Mouse (Mus musculus): ENCODE results near the gene Pecam1.
"Not testable (repeated sequence)": the region's sequence is repeated elsewhere in the genome, so short reads cannot be mapped to it uniquely, and the experiment has no call there.

Pecam1 gene

GRCm38 (mm10) chr11:106634175-106634574, 116.3 kb downstream of the Pecam1 start:
- not testable (repeated sequence) for DNase-seq (ENCODE audit: low spot score in 2 of 2)

GRCm38 (mm10) chr11:106633456-106633855, 117.0 kb downstream of the Pecam1 start:
- no peak for DNase-seq (ENCODE audit: low spot score in 2 of 2)

DNA sequence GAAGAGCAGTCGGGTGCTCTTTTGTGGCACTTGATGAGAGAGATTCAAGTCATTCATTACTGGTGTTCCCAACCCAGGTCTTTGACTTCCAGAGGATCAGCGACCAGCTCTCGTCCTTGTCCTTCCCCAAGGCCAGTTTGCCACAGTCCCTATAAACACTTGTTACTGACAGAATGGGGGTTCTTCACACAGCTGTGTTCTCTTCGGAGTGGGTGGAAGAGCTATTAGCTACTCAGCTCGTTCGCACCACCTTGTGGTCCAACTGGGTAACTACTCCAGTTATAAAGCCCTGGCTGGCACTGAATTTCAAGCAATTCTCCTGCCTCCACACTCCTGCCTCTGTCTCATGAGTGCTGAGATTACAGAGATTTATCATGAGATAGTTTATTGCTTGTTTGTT, 122.7 kb downstream of the Pecam1 start:
- peak; percentile 70 to 76 for DNase-seq (ENCODE audit: low spot score in 2 of 2)

- DNase-seq (ENCODE audit: low spot score in 2 of 2), result no peak
Measured at GRCm38 (mm10) chr11:106625577-106625976, 124.9 kb downstream of the Pecam1 start.

GRCm38 (mm10) chr11:106623629-106624028, 126.8 kb downstream of the Pecam1 start:
- no peak for DNase-seq (ENCODE audit: low spot score in 2 of 2)

DNA sequence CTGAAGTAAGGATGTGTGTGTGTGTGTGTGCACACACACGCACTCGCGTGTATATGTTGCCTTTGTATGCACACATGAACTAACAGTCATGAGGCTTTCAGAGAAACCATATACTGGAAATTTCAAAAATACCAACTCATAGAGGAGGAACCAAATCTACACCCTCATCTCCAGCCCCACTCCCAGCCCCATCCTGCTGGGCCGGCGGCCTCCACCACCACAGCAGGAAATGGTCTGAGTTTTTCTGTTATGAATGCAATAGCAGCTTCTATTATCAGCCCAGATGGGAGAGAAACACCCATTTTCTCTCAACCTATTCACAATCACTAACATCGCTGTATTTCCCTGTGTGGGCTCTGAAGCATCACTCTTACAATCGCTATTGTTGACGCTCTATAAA, 128.4 kb downstream of the Pecam1 start:
- DNase-seq (ENCODE audit: low spot score in 2 of 2), result no peak

DNA sequence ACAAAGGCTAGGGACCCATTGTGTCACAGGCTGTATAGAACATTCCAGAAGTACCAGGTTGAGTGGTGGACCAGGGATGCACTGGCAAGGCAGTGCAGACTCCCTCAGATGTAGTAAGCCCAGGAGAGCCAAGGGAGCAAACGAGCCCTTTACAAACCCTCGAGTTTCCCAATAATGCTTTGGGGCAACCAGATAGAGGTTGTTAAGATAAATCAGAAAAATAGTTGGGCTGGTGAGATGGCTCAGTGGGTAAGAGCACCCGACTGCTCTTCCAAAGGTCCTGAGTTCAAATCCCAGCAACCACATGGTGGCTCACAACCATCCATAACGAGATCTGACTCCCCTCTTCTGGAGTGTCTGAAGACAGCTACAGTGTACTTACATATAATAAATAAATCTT, 131.7 kb downstream of the Pecam1 start:
- DNase-seq (ENCODE audit: low spot score in 2 of 2), result not testable (repeated sequence)

DNA sequence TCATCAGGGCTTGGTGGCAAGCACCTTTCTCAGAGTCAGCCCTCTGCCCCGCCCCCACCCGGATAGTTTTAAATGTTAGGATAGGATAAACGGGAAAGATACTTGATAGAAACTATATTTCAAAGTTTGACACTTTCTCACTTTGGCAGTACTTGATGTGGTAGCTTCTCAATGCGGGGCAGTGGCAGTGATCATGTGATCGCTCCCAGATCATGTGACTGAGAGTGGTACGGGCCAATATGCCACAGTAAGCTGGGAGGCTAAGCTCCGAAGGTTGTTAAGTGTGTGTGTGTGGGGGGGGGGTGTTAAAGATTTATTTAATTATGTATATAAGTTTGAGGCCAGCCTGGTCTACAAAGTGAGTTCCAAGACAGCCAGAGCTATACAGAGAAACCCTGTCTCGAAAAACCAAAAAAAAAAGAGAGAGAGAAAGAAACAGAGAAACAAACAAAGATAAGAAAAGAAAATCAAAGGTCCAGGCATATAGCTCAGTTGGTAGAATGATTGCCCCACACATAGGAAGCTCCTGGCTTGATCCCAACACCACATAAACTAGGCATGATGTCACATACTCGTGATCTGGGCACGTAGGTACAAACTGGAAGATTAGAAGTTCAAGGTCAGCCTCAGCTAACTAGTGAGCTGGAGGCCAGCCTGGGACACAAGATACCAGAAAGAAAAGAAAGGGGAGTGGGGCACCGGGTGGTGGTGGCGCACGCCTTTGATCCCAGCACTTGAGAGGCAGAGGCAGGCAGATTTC, 132.4 kb downstream of the Pecam1 start:
- DNase-seq (ENCODE audit: low spot score in 2 of 2), result no peak

DNA sequence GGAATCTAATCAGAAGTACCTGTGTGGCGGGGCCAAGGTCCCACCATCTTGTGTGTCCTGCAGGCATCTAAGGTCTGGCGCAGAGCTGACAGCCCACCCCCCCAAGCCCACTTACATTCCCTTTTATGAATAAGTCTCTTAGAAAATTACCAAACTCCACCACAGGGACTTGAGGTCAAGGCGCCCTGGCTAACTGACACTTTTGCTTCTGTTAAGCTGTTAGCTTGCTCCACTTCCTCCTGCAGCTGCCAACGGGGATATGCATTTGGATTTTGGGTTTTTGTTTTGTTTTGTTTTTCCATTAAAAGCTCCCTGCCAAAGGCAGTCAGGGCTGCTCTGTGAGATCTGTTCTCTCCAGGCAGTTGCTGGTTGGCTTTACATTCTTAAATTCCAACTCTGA, 134.9 kb downstream of the Pecam1 start:
- DNase-seq (ENCODE audit: low spot score in 2 of 2), result no peak

DNA sequence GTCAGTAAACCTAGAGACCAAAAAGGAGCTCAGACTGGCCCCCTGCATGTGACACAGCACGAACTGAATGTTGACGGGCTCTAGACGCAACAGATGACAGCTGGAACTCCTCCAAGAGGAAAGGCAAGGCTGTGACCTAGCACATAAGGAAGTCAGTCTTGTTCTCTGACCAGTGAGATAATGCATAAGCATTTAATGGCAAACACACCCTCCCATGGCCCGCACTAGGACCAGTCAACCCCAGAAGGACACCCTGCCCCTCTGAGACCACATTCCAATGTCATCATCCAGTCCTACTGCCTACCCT, 136.1 kb downstream of the Pecam1 start:
- DNase-seq (ENCODE audit: low spot score in 2 of 2), result no peak

- peak; percentile 31 to 45 for DNase-seq (ENCODE audit: low spot score in 2 of 2)
Measured at GRCm38 (mm10) chr11:106613638-106614338, 136.6 kb downstream of the Pecam1 start.

- peak; percentile 87 to 90 for DNase-seq (ENCODE audit: low spot score in 2 of 2)
Measured at GRCm38 (mm10) chr11:106612961-106613637, 137.3 kb downstream of the Pecam1 start, which contains the start of gene Tex2. Tex2 (minus strand) TSS chr11:106613423.

DNA sequence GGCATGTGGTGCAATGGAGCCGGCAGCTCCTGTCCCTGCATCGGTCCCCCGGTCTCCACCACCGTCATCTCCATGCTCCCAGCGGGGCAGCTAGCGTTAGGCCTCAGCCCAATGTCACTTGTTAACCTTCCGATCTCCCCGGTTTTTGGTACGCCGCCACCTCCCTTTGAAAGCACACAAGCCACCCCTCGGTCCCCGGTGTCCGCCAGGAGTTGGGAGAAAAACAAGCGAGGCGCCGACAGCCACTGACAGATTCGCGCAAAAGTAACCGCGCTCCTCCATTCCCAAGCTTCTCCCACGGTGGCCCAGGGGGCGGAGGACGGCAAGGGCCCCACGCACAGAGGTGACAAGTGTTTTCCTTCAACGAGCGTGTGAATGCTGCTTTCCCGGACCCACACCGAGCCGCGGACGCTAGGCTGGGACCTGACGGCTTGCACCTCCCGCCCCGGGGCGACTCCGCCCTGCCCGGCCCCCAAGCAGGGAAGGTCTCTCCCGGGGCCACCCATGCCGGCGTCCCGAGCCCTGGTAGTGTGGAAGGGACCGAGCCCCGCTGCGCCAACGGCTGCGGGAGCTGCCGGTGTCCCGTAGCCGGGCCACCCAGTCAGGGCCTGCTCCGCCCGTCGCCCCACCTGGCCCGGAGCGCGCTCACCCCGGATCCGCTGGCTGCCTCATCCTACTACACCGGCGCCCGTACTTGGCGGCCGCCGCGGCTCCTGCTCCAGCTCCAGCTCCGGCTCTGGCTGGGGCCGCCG, 138.0 kb downstream of the Pecam1 start:
- peak in 1 of 2 experiments; percentile 20 for DNase-seq (ENCODE audit: low spot score in 2 of 2)

DNA sequence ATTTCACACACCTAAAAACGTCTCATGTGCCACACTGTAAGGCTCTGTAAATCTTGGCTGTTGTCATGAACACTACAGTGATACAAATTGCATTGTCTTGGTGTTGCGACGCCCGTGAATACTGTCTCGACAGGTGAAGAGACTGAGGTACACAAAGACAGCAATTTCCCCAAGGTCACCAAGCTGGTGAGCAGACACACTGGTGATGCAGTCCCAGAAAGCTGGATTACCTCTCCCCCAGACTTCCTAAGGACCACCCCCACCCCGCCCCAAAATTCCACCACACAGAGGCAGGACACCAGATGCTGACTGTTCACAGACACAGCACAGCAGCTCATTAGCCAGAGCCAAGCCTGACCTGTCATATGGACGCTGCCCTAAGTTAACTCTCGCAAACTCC, 140.7 kb downstream of the Pecam1 start:
- no peak for DNase-seq (ENCODE audit: low spot score in 2 of 2)

GRCm38 (mm10) chr11:106607316-106607715, 143.1 kb downstream of the Pecam1 start:
- no peak for DNase-seq (ENCODE audit: low spot score in 2 of 2)

- no peak for DNase-seq (ENCODE audit: low spot score in 2 of 2)
Measured at GRCm38 (mm10) chr11:106606042-106606441, 144.4 kb downstream of the Pecam1 start.

All from natural killer cell, adult 2 months (primary cell).